Mouse (Mus musculus) liver, embryonic 15.5 days (tissue): Measurements from ENCODE around the gene Tbc1d2. TPM values are rescaled to one million over a fixed set of nuclear protein-coding genes. Genes with fewer than 3 reads are reported as not detected.
"Not testable (repeated sequence)": the region's sequence is repeated elsewhere in the genome, so short reads cannot be mapped to it uniquely, and the experiment has no call there.

ENCODE experiments used
- ATAC-seq: fragments of 200-750 bp; cut with Nextera tagmentation; 2 replicates; pipeline ENCODE4 v1.8.0; 2017; ENCODE audit warnings: moderate number of reproducible peaks, mild to moderate bottlenecking, moderate library complexity; ENCODE audit not compliant: insufficient read depth
- H3K27ac ChIP-seq: fragments of 300-500 bp; sonication (generic); replicated peaks from 2 replicates; pipeline ENCODE4 v1.5.1; 2015; ENCODE audit warnings: mild to moderate bottlenecking, inconsistent platforms
- H3K27me3 ChIP-seq: fragments of 300-500 bp; sonication (generic); 2 replicates; pipeline ENCODE4 v1.6.1; 2015; ENCODE audit warnings: mild to moderate bottlenecking, inconsistent platforms
- H3K36me3 ChIP-seq: fragments of 300-500 bp; sonication (generic); replicated peaks from 2 replicates; pipeline ENCODE4 v1.6.1; 2015; ENCODE audit warnings: moderate library complexity, mild to moderate bottlenecking, inconsistent platforms
- H3K4me1 ChIP-seq: fragments of 300-500 bp; sonication (generic); replicated peaks from 2 replicates; pipeline ENCODE4 v1.6.1; 2015; ENCODE audit warnings: inconsistent platforms
- H3K4me2 ChIP-seq: fragments of 300-500 bp; sonication (generic); 2 replicates; pipeline ENCODE4 v1.6.1; 2015; ENCODE audit warnings: moderate library complexity, mild to moderate bottlenecking, inconsistent platforms
- H3K4me3 ChIP-seq: fragments of 300-500 bp; sonication (generic); replicated peaks from 2 replicates; pipeline ENCODE4 v1.5.1; 2015; ENCODE audit warnings: mild to moderate bottlenecking, inconsistent platforms
- H3K9ac ChIP-seq: fragments of 300-500 bp; sonication (generic); 2 replicates; pipeline ENCODE4 v1.6.1; 2015; ENCODE audit warnings: moderate library complexity, mild to moderate bottlenecking, inconsistent platforms
- H3K9me3 ChIP-seq: fragments of 300-500 bp; sonication (generic); replicated peaks from 2 replicates; pipeline ENCODE4 v1.6.1; 2016; ENCODE audit warnings: inconsistent platforms
- WGBS: fragments of 180-500 bp; shearing (Covaris S2); methylation state at CpG from one replicate; pipeline ENCODE4 v1.1.7; 2015; ENCODE audit warnings: mixed read lengths; ENCODE audit not compliant: insufficient replicate concordance; 5-methylcytosine and 5-hydroxymethylcytosine counted together
- polyA plus RNA-seq: library from polyadenylated mRNA; unstranded; fragments of >200 nt; fragmentation: Nextera tagmentation; extraction: Ambion mirVana; gene quantifications from 2 replicates; pipeline ENCODE4 v1.2.1, GENCODE M21; 2015

The Tbc1d2 gene
- polyA plus RNA-seq, 1 experiment from 2014 or later: 0.78 TPM

GRCm38 (mm10) chr4:46578228-46578627 is 71.8 kb downstream of the Tbc1d2 start:
- peaks cover 9% of the 10 kb centered on the region; the same call in 1 of the 2 replicates for H3K4me1 ChIP-seq
- H3K9me3 ChIP-seq: no peaks in the 10 kb centered on the region
- H3K27ac ChIP-seq: no peak overlapping the region
- H3K4me3 ChIP-seq: no peak overlapping the region
- H3K4me2 ChIP-seq: no peak overlapping the region
- no peaks in the 10 kb centered on the region for H3K27me3 ChIP-seq
- ATAC-seq: no peak
- H3K9ac ChIP-seq: no peak overlapping the region
- 35% methylated on average over 1 of the region's 1 CpGs for WGBS
- no peaks in the 10 kb centered on the region for H3K36me3 ChIP-seq

- not testable (repeated sequence) for H3K4me3 ChIP-seq, H3K27ac ChIP-seq, H3K9me3 ChIP-seq, H3K4me1 ChIP-seq, H3K36me3 ChIP-seq, H3K9ac ChIP-seq, H3K27me3 ChIP-seq, H3K4me2 ChIP-seq, ATAC-seq
- WGBS: 43% methylated on average over 6 of the region's 10 CpGs
These were observed 74.3 kb downstream of the Tbc1d2 start for GRCm38 (mm10) chr4:46575509-46576284.

- H3K4me2 ChIP-seq: peak overlapping the region; percentile 23; the same call in 1 of the 2 replicates
- 0 out of 2 replicates have a peak overlapping the region, but pooled peaks have one; percentile 33 for H3K27ac ChIP-seq
- no peaks in the 10 kb centered on the region for H3K36me3 ChIP-seq
- H3K9ac ChIP-seq: no peak overlapping the region
- no peak overlapping the region for H3K4me3 ChIP-seq
- ATAC-seq: no peak
- H3K27me3 ChIP-seq: no peaks in the 10 kb centered on the region
- no peaks in the 10 kb centered on the region for H3K9me3 ChIP-seq
- whole genome bisulfite sequencing: 19% methylated on average over 12 of the region's 12 CpGs
- H3K4me1 ChIP-seq: peaks cover 9% of the 10 kb centered on the region; the same call in 1 of the 2 replicates
These were observed 75.2 kb downstream of the Tbc1d2 start for GRCm38 (mm10) chr4:46574841-46575240.

GRCm38 (mm10) chr4:46574024-46574753 is 75.8 kb downstream of the Tbc1d2 start:
- Histone ChIP-seq H3K4me3 (no peak overlapping the region), H3K9me3 (no peaks in the 10 kb centered on the region), H3K27ac (0 out of 2 replicates have a peak overlapping the region, but pooled peaks have one; percentile 33), H3K36me3 (no peaks in the 10 kb centered on the region), H3K9ac (no peak overlapping the region), H3K4me1 (peaks cover 9% of the 10 kb centered on the region; the same call in 1 of the 2 replicates), H3K4me2 (peak overlapping the region; percentile 23; the same call in 1 of the 2 replicates), H3K27me3 (no peaks in the 10 kb centered on the region)
- ATAC-seq: no peak
- WGBS: 34% methylated on average over 9 of the region's 9 CpGs

GRCm38 (mm10) chr4:46572616-46573015 is 77.4 kb downstream of the Tbc1d2 start:
- Histone ChIP-seq H3K4me3 (no peak overlapping the region), H3K9ac (no peak overlapping the region), H3K36me3 (no peaks in the 10 kb centered on the region), H3K4me1 (peaks cover 9% of the 10 kb centered on the region; the same call in 1 of the 2 replicates), H3K27me3 (no peaks in the 10 kb centered on the region), H3K4me2 (no peak overlapping the region), H3K27ac (no peak overlapping the region), H3K9me3 (no peaks in the 10 kb centered on the region)
- no peak for ATAC-seq
- WGBS: 62% methylated on average over 4 of the region's 4 CpGs

- WGBS: 71% methylated on average over 9 of the region's 9 CpGs
- H3K9me3 ChIP-seq: no peaks in the 10 kb centered on the region
These were observed 78.3 kb downstream of the Tbc1d2 start for GRCm38 (mm10) chr4:46571744-46572143.

GRCm38 (mm10) chr4:46569671-46570070 is 80.3 kb downstream of the Tbc1d2 start:
- WGBS: 49% methylated on average over 5 of the region's 5 CpGs
- no peak for ATAC-seq
- H3K27me3 ChIP-seq: no peaks in the 10 kb centered on the region

More at GRCm38 (mm10) chr4:46571744-46572143, 78.3 kb downstream of the Tbc1d2 start:
- Histone ChIP-seq H3K36me3 (no peaks in the 10 kb centered on the region), H3K4me1 (peaks cover 9% of the 10 kb centered on the region; the same call in 1 of the 2 replicates), H3K27me3 (no peaks in the 10 kb centered on the region), H3K9ac (no peak overlapping the region), H3K4me3 (no peak overlapping the region), H3K27ac (no peak overlapping the region), H3K4me2 (no peak overlapping the region)
- no peak for ATAC-seq

GRCm38 (mm10) chr4:46568169-46568568 is 81.8 kb downstream of the Tbc1d2 start:
- WGBS: 75% methylated on average over 8 of the region's 8 CpGs
- ATAC-seq: no peak
- no peak overlapping the region for H3K4me3 ChIP-seq

More at GRCm38 (mm10) chr4:46569671-46570070, 80.3 kb downstream of the Tbc1d2 start:
- no peak overlapping the region for H3K4me3 ChIP-seq
- H3K36me3 ChIP-seq: no peaks in the 10 kb centered on the region
- H3K4me1 ChIP-seq: peaks cover 25% of the 10 kb centered on the region
- no peak overlapping the region for H3K27ac ChIP-seq
- no peaks in the 10 kb centered on the region for H3K9me3 ChIP-seq
- H3K9ac ChIP-seq: no peak overlapping the region
- H3K4me2 ChIP-seq: no peak overlapping the region

GRCm38 (mm10) chr4:46566931-46567671 is 82.9 kb downstream of the Tbc1d2 start:
- Histone ChIP-seq H3K4me1 (peaks cover 31% of the 10 kb centered on the region), H3K36me3 (no peaks in the 10 kb centered on the region), H3K27ac (no peak overlapping the region), H3K9me3 (no peaks in the 10 kb centered on the region), H3K27me3 (no peaks in the 10 kb centered on the region; the same call in 1 of the 2 replicates), H3K9ac (no peak overlapping the region), H3K4me3 (no peak overlapping the region), H3K4me2 (no peak overlapping the region)
- ATAC-seq: no peak
- 42% methylated on average over 8 of the region's 8 CpGs for WGBS

More at GRCm38 (mm10) chr4:46568169-46568568, 81.8 kb downstream of the Tbc1d2 start:
- Histone ChIP-seq H3K4me1 (peaks cover 31% of the 10 kb centered on the region), H3K36me3 (no peaks in the 10 kb centered on the region), H3K4me2 (no peak overlapping the region), H3K9me3 (no peaks in the 10 kb centered on the region), H3K9ac (no peak overlapping the region), H3K27ac (no peak overlapping the region), H3K27me3 (no peaks in the 10 kb centered on the region; the same call in 1 of the 2 replicates)

- 69% methylated on average over 4 of the region's 4 CpGs for WGBS
- H3K4me2 ChIP-seq: no peak overlapping the region
- H3K36me3 ChIP-seq: no peaks in the 10 kb centered on the region
- no peaks in the 10 kb centered on the region for H3K9me3 ChIP-seq
- peaks cover 31% of the 10 kb centered on the region for H3K4me1 ChIP-seq
- H3K9ac ChIP-seq: no peak overlapping the region
- no peak overlapping the region for H3K4me3 ChIP-seq
- H3K27ac ChIP-seq: peak overlapping the region; percentile 45; the same call in 1 of the 2 replicates
- no peaks in the 10 kb centered on the region; the same call in 1 of the 2 replicates for H3K27me3 ChIP-seq
- no peak for ATAC-seq
These were observed 84.5 kb downstream of the Tbc1d2 start for GRCm38 (mm10) chr4:46565393-46565955.
